Mouse (Mus musculus) lung, postnatal 0 days (tissue): Measurements from ENCODE around the gene Gm27029. TPM values are rescaled to one million over a fixed set of nuclear protein-coding genes. Genes with fewer than 3 reads are reported as not detected.
A peak's percentile ranks its signal among the peaks of the same experiment; 100 is the strongest.

Source experiments
- ATAC-seq: fragments of 200-750 bp; cut with Nextera tagmentation; 2 replicates; pipeline ENCODE4 v1.8.0; 2017; ENCODE audit warnings: moderate library complexity
- DNase-seq: peaks from one replicate; pipeline ENCODE4 v3.0.0-alpha.2; 2016; ENCODE audit warnings: low spot score
- H3K27ac ChIP-seq: fragments of 300-500 bp; sonication (generic); 2 replicates; pipeline ENCODE4 v1.5.1; 2014; ENCODE audit warnings: antibody characterized with exemption, mild to moderate bottlenecking, low read length, mixed read lengths
- H3K27me3 ChIP-seq: fragments of 300-500 bp; sonication (generic); replicated peaks from 2 replicates; pipeline ENCODE4 v1.6.1; 2014; ENCODE audit warnings: low read length, mixed read lengths; ENCODE audit not compliant: insufficient read depth
- H3K36me3 ChIP-seq: fragments of 300-500 bp; sonication (generic); 2 replicates; pipeline ENCODE4 v1.6.1; 2014; ENCODE audit warnings: low read length, mixed read lengths; ENCODE audit not compliant: insufficient read depth
- H3K4me1 ChIP-seq: fragments of 300-500 bp; sonication (generic); 2 replicates; pipeline ENCODE4 v1.6.1; 2014; ENCODE audit warnings: antibody characterized with exemption, low read depth, low read length, mixed read lengths; ENCODE audit not compliant: insufficient read depth
- H3K4me2 ChIP-seq: fragments of 300-500 bp; sonication (generic); replicated peaks from 2 replicates; pipeline ENCODE4 v1.6.1; 2014; ENCODE audit warnings: low read depth, mild to moderate bottlenecking, low read length, moderate library complexity, mixed read lengths
- H3K4me3 ChIP-seq: fragments of 300-500 bp; sonication (generic); 2 replicates; pipeline ENCODE4 v1.5.1; 2014; ENCODE audit warnings: low read depth, low read length
- H3K9ac ChIP-seq: fragments of 300-500 bp; sonication (generic); replicated peaks from 2 replicates; pipeline ENCODE4 v1.6.1; 2014; ENCODE audit warnings: low read depth, mild to moderate bottlenecking
- H3K9me3 ChIP-seq: fragments of 300-500 bp; sonication (generic); 2 replicates; pipeline ENCODE4 v1.6.1; 2016; ENCODE audit warnings: low read length, mixed read lengths
- CTCF ChIP-seq: IDR thresholded peaks from 2 replicates; pipeline ENCODE4 v1.5.1; 2016; ENCODE audit warnings: antibody characterized with exemption, mild to moderate bottlenecking
- EP300 ChIP-seq: IDR thresholded peaks from 2 replicates; pipeline ENCODE4 v1.6.1; 2016; ENCODE audit warnings: antibody characterized with exemption, mild to moderate bottlenecking, control low read depth
- WGBS: fragments of 180-500 bp; shearing (Covaris S2); extraction: QIAGEN DNeasy Blood & Tissue Kit; methylation state at CpG from one replicate; pipeline ENCODE4 v1.1.7; 2014; 5-methylcytosine and 5-hydroxymethylcytosine counted together
- polyA plus RNA-seq: library from polyadenylated mRNA; unstranded; fragments of >200 nt; fragmentation: Nextera tagmentation; extraction: Ambion mirVana; gene quantifications from 2 replicates; pipeline ENCODE4 v1.2.1, GENCODE M21; 2015

Gene Gm27029
- polyA plus RNA-seq, 1 experiment from 2014 or later, result 2.6 TPM

GRCm38 (mm10) chr11:101459716-101460115 lies 35.1 kb upstream of the Gm27029 start:
- H3K9ac ChIP-seq, result no peak overlapping the region
- H3K36me3 ChIP-seq, result peaks cover 19% of the 10 kb centered on the region
- peaks cover 10% of the 10 kb centered on the region; the same call in 1 of the 2 replicates for H3K4me1 ChIP-seq
- no peak overlapping the region for H3K4me2 ChIP-seq
- H3K9me3 ChIP-seq, result no peaks in the 10 kb centered on the region
- H3K27ac ChIP-seq, result 0 out of 2 replicates have a peak overlapping the region, but pooled peaks have one; percentile 9
- no peak for TF ChIP-seq CTCF
- TF ChIP-seq EP300, result peak; percentile 45; the same call in 1 of the 2 replicates
- no peak overlapping the region for H3K4me3 ChIP-seq
- ATAC-seq, result peak; percentile 76
- peak; percentile 57 for DNase-seq
- no peaks in the 10 kb centered on the region for H3K27me3 ChIP-seq
- 47% methylated on average over 5 of the region's 6 CpGs for WGBS

- ATAC-seq (no peak), DNase-seq (no peak)
- Histone ChIP-seq H3K4me3 (no peak overlapping the region), H3K36me3 (peaks cover 19% of the 10 kb centered on the region), H3K4me2 (no peak overlapping the region), H3K27ac (no peak overlapping the region; the same call in 1 of the 2 replicates), H3K9me3 (no peaks in the 10 kb centered on the region), H3K9ac (no peak overlapping the region), H3K4me1 (no peaks in the 10 kb centered on the region; the same call in 1 of the 2 replicates), H3K27me3 (no peaks in the 10 kb centered on the region)
- no peak for TF ChIP-seq EP300
- no peak for TF ChIP-seq CTCF
- WGBS, result 83% methylated on average over 12 of the region's 12 CpGs
Observed at GRCm38 (mm10) chr11:101458217-101458616, 33.6 kb upstream of the Gm27029 start.

GRCm38 (mm10) chr11:101457631-101458030 lies 33.0 kb upstream of the Gm27029 start:
- H3K9me3 ChIP-seq, result no peaks in the 10 kb centered on the region
- H3K9ac ChIP-seq, result no peak overlapping the region
- H3K4me1 ChIP-seq, result no peaks in the 10 kb centered on the region; the same call in 1 of the 2 replicates
- TF ChIP-seq CTCF, result no peak
- TF ChIP-seq EP300, result no peak
- no peak for DNase-seq
- H3K27me3 ChIP-seq, result no peaks in the 10 kb centered on the region
- H3K4me2 ChIP-seq, result no peak overlapping the region
- peaks cover 19% of the 10 kb centered on the region for H3K36me3 ChIP-seq
- WGBS, result 88% methylated on average over 9 of the region's 9 CpGs
- ATAC-seq, result no peak
- no peak overlapping the region for H3K4me3 ChIP-seq
- no peak overlapping the region for H3K27ac ChIP-seq

- H3K27ac ChIP-seq, result no peak overlapping the region
- ATAC-seq (no peak), DNase-seq (no peak)
- TF ChIP-seq EP300, result no peak
- no peaks in the 10 kb centered on the region for H3K4me1 ChIP-seq
- no peaks in the 10 kb centered on the region for H3K9me3 ChIP-seq
- no peak overlapping the region for H3K4me3 ChIP-seq
- H3K9ac ChIP-seq, result no peak overlapping the region
- H3K4me2 ChIP-seq, result no peak overlapping the region
- H3K27me3 ChIP-seq, result no peaks in the 10 kb centered on the region
- peaks cover 9% of the 10 kb centered on the region; the same call in 1 of the 2 replicates for H3K36me3 ChIP-seq
- 64% methylated on average over 7 of the region's 7 CpGs for WGBS
Observed at GRCm38 (mm10) chr11:101455627-101456026, 31.0 kb upstream of the Gm27029 start.

- H3K4me3 ChIP-seq, result no peak overlapping the region
- H3K9ac ChIP-seq, result no peak overlapping the region
- no peak for DNase-seq
- no peak overlapping the region for H3K4me2 ChIP-seq
- no peak overlapping the region for H3K27ac ChIP-seq
- H3K4me1 ChIP-seq, result 0 out of 2 replicates have a peak, but pooled peaks cover 4% of the 10 kb centered on the region
- TF ChIP-seq EP300, result no peak
- no peak for TF ChIP-seq CTCF
- 56% methylated on average over 6 of the region's 6 CpGs for WGBS
- H3K9me3 ChIP-seq, result no peaks in the 10 kb centered on the region
- no peak for ATAC-seq
- H3K27me3 ChIP-seq, result no peaks in the 10 kb centered on the region
- H3K36me3 ChIP-seq, result peaks cover 3% of the 10 kb centered on the region; the same call in 1 of the 2 replicates
Observed at GRCm38 (mm10) chr11:101454702-101455101, 30.1 kb upstream of the Gm27029 start.

- Histone ChIP-seq H3K36me3 (no peaks in the 10 kb centered on the region), H3K9me3 (no peaks in the 10 kb centered on the region), H3K4me3 (no peak overlapping the region), H3K27me3 (no peaks in the 10 kb centered on the region), H3K4me2 (no peak overlapping the region), H3K27ac (no peak overlapping the region), H3K4me1 (peaks cover 9% of the 10 kb centered on the region; the same call in 1 of the 2 replicates), H3K9ac (no peak overlapping the region)
- WGBS, result 52% methylated on average over 10 of the region's 10 CpGs
- ATAC-seq (no peak), DNase-seq (no peak)
- no peak for TF ChIP-seq EP300
- TF ChIP-seq CTCF, result no peak
Observed at GRCm38 (mm10) chr11:101452093-101452774, 27.6 kb upstream of the Gm27029 start.
